Mouse (Mus musculus): ENCODE data around the gene Hbs1l.

- TF ChIP-seq CTCF (IDR thresholded peaks at IDR 0.05; ENCODE audit: insufficient read depth, low read depth, low read length) = no peak
- no peak for TF ChIP-seq POLR2A (IDR thresholded peaks at IDR 0.05; ENCODE audit: insufficient read depth, low read depth, low read length)
Observed at GRCm38 (mm10) chr10:21327605-21328135, 31.9 kb downstream of the Hbs1l start.
